Mouse (Mus musculus) T-helper 2 cell (primary cell): ENCODE data around the gene Mthfr.

Experiments used
- in situ Hi-C: fragments of 300-600 bp; cut with MboI, MseI; formaldehyde crosslinking; loops from one replicate; pipeline ENCODE4 v1.15.1; 2025; ENCODE audit warnings: high pct_unique_total_duplicates

Gene Mthfr

DNA sequence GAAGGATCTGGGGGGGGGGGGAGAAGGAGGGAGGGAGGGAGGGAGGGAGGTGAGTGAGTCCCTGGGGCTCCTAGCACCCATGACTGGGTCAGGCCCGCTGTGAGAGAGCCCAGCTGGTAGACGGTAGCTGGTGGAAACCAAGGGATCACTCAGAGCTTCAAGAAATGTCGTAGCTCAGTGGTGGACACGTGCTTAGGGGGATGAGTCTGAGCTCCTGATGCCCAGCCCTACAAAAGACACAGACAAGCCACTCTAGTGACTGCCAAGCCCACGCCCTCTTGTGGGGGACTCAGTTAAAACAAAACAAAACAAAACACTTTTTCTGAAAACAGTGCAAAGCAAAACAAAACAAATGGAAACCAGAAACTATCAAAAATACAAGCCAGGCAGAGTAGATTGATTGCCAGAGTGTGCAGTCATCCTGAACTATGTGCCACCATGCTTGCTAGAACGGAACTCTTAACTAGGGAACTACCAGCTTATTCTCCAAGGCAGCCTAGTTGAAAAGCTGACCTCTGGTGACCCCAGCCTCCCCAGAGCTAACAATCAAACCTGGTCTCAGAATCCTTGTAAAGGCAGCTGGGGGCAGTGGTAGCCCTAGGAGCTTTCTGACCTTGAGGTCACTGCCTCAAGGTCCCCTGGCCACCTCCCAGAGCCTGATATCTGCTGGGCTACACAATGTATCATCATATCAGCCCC is 27.0 kb downstream of the Mthfr start:
- in situ Hi-C loops: no loop called here

GRCm38 (mm10) chr4:148066401-148066744 is 27.5 kb downstream of the Mthfr start:
- in situ Hi-C loops: no loop called here

GRCm38 (mm10) chr4:148067346-148067745 is 28.5 kb downstream of the Mthfr start:
- in situ Hi-C loops: no loop called here

GRCm38 (mm10) chr4:148069602-148070218 is 30.8 kb downstream of the Mthfr start:
- in situ Hi-C loops: no loop called here

GRCm38 (mm10) chr4:148071508-148071907 is 32.6 kb downstream of the Mthfr start:
- in situ Hi-C loops: no loop called here

- in situ Hi-C loops: no loop called here
Observed at GRCm38 (mm10) chr4:148074521-148075189, 35.8 kb downstream of the Mthfr start.

GRCm38 (mm10) chr4:148075259-148075658 is 36.4 kb downstream of the Mthfr start:
- in situ Hi-C loops: no loop called here

DNA sequence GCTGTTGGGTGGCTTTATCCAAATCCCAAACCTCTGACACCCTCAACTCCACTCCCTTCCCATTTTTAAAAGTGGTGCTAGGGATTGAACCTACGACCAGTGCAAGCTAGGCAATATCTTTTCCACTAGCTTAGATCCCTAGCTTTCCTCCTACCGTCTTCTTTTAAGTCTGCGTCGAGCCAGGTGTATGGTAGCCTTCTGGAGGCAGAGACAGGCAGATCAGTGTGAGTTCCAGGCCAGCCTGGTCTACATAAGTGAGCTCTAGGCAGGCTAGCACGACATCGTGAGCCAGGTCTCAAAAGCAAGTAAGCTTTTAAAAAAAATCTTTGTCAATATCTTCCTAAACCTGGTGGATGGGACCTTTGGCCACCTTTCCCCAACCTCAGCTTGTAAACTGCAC is 37.0 kb downstream of the Mthfr start:
- in situ Hi-C loops: no loop called here

- in situ Hi-C loops: no loop called here
Observed at GRCm38 (mm10) chr4:148079212-148079611, 40.3 kb downstream of the Mthfr start.

DNA sequence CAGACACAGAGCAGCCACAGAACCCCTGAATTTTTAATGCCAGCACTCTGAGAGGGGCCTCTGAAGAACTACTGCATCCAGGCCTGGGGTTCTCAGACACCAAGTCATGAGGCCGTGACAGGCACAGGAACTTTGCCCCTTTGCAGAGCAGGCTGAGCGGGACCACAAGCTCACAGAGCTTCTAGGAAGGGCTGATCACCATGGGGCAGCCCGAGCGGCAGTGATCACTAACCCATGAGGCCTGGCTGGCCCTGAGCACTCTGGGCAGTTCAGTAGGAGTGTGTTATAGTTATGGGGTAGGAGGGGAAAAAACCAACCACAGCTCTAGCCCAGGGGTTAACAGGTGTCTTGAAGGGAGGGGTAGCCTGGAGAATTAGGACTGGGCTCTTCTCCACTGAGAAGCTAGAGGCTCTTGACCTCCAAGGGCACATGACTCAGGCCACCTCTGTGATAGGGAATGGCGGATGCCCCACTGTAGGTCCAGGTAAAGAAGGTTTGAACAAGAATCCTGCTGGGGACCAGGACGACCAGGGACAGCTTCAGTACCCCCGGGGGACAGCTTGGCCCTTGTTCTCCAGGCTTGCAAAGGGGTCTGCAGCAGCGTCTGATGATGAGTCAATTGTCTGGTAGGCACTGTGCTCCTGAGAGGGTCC is 41.2 kb downstream of the Mthfr start:
- in situ Hi-C loops: no loop called here

DNA sequence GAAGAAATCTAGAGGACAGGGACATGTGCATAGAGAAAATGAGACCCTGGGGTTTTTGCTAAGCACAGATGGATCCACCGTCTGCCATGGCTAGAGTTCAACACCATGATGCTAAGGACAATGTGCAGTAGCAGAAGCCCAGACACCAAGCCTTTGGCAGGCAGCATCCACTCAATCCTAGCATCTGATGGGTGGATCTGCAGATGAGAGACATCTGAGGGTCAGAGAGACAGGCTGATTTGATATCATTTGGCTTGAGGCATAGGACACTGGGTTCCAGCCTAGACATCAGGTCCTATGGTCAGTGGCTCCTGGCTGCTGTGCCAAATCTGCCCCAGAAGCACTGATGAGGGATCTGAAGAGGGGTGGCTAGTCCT is 41.7 kb downstream of the Mthfr start:
- in situ Hi-C loops: no loop called here

GRCm38 (mm10) chr4:148081201-148081600 is 42.3 kb downstream of the Mthfr start:
- in situ Hi-C loops: no loop called here

DNA sequence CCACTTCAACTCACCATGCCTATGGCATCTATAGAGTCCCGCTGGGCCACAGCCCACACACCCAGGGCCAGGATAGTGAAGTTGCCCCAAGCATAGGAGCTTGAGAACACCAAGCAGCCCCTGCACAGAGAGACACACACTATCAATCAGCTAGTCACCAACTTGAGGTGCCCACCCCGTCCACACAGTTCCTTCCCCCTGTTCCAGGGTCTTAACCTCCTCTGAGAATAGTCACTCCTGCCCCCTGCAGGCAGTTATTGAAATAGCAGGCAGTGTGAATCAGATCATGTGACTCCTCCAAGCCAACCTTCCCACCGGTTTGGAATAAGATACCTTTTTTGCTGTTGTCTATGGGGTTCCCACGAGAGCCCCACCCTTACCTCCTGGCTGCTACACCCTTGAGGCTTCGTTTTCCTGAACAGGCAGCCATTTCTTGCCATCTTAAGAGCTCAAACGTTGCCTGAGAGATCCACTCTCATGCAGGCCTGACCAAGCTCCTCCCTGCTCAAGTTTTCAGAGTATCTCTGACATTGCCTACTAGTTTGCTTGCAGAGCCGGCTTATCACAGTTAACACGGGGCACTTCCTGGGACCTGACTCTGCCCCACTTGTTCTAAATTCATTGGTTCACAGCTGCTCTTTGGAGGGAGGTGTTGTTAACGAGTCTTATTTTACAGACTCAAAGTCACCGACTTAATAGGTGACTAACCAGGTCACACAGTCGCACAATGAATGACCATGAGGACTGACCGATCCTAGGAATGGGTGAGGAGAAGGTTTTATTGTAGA is 43.6 kb downstream of the Mthfr start:
- in situ Hi-C loops: no loop called here

- in situ Hi-C loops: no loop called here
Observed at GRCm38 (mm10) chr4:148083176-148083899, 44.5 kb downstream of the Mthfr start.

DNA sequence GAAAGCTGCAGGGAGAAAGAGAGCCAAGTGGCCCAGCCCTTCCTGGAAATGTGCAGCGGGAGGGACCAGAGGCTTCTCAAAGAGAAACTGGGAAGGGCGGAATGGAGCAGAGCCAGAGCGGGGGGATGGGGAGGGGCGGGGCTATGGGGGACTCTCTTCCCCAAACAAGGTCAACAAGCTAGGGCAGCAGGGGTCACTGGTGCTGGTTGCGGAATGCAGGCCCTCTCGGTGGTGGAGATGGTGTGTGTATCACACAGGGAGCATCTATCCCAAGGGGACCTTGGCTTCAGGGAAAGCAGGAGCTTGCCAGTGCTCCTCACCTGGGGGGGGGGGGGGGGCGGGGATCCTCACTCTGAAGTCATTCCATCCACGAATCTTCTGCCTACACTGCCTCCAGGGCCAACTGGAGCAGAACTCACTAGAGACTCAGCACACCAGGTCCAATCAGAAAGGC is 45.4 kb downstream of the Mthfr start:
- in situ Hi-C loops: no loop called here

GRCm38 (mm10) chr4:148085131-148085906 is 46.4 kb downstream of the Mthfr start:
- in situ Hi-C loops: no loop called here

DNA sequence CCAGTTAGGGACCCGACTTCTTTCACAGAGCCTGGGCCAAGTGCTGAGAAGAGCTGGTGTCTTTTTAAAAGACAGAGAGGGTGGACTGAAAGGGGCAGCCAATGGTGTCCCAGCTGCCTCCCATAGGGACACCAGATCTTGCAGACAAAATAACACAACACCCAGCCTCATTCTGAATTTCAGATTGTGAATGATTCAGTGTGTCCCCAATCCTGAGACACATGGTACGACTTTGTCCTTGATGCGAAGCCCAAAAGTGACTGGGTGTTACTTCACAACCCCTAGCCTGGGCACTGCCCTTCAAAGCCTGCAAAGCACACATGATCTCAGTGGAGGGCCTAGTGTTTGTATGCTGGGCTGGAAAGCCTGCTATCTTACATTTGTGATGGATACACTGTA is 47.0 kb downstream of the Mthfr start:
- in situ Hi-C loops: no loop called here

DNA sequence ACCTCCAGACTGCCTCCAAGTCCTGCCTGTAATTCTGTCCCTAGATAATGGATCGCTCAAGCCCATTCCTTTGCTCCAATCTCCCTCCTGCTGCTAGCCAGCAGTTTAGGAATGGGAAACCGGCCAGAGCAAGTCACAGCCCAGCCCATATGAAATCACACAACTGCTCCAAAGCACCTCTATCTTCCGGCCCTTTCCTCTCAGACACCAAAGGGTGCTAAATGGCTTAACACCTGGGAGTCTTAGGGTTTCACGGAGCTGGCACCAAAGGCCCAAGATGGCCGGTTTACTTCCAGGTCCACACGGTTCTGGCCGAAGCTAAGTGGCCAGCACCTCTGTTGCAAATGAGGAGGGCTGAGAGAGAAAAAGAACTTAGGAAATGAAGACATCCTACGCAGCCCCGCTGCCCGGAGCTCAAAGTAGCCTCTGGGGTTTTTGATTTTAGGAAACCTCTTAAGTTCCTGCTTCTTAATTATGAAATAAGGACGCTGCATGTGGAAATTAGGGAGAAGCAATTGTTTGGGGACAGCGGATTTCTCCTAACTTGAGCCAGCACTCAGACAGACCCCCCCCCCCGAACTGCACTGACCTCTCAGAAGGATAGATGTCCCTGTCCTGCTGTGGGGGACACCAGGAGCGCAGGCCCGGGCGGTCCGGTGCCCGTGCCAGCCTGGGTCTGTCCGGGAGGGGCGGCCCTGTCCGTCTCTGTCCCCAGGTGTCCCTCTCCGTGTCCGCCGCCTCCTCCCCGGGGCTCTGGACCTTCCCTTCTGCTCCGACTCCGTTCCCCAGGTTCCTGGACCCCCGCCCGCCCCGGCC is 48.4 kb downstream of the Mthfr start:
- in situ Hi-C loops: no loop called here

- in situ Hi-C loops: no loop called here
Observed at GRCm38 (mm10) chr4:148087907-148088527, 49.1 kb downstream of the Mthfr start, which contains the start of gene Agtrap. TSS of gene Agtrap (minus strand) at chr4:148088031.
